Mouse (Mus musculus): ENCODE results near the gene Zfp536. TPM values are rescaled to one million over a fixed set of nuclear protein-coding genes. Genes with fewer than 3 reads are reported as not detected.
A peak's percentile ranks its signal among the peaks of the same experiment; 100 is the strongest.

The Zfp536 gene
- total and polyA plus RNA-seq, 3 experiments = 3.1 to 10.1 (median 7.7) TPM

DNA sequence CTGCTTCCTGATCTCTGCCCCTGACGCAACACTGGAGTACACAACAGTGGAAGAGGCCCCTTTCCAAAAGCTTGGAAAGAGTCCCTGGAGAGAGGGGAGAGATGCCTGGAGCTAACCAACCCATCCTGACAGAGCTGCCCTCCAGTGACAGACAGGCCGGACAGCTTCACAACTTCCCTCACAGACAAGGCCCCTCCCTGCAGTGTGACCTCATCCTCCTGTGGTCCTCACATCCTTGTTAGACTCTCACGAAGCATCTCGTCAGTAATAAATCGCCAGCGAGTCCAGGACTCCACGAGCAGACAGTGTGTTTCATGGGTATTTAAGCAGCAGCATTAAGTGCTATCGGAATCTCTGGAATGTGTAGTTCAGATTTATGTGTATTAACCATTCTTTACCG lies 207.4 kb downstream of the Zfp536 start:
- TF ChIP-seq POLR2A (IDR thresholded peaks at IDR 0.05; ENCODE audit: insufficient read depth, low read depth, low read length) = no peak
- no peak for TF ChIP-seq EP300 (IDR thresholded peaks at IDR 0.05; ENCODE audit: insufficient read depth, low read depth, low read length)
- TF ChIP-seq CTCF (IDR thresholded peaks at IDR 0.05) = no peak
- Histone ChIP-seq H3K4me1 (ENCODE audit: control insufficient read depth, insufficient read depth, low read length) (peaks cover 1% of the 10 kb centered on the region), H3K9ac (ENCODE audit: low read depth, low read length) (no peak overlapping the region), H3K36me3 (ENCODE audit: control insufficient read depth, insufficient read depth, low read length) (no peaks in the 10 kb centered on the region), H3K27me3 (ENCODE audit: control insufficient read depth, insufficient read depth, low read length) (no peaks in the 10 kb centered on the region), H3K4me3 (no peak overlapping the region), H3K27ac (no peak overlapping the region), H3K79me2 (replicated peaks; ENCODE audit: control insufficient read depth, insufficient read depth, low read length) (no peaks in the 10 kb centered on the region)
- intact Hi-C loops (cut with DNase I) = no loop called here
- WGBS = 32% methylated on average over 9 of the region's 9 CpGs
- no peak for DNase-seq

DNA sequence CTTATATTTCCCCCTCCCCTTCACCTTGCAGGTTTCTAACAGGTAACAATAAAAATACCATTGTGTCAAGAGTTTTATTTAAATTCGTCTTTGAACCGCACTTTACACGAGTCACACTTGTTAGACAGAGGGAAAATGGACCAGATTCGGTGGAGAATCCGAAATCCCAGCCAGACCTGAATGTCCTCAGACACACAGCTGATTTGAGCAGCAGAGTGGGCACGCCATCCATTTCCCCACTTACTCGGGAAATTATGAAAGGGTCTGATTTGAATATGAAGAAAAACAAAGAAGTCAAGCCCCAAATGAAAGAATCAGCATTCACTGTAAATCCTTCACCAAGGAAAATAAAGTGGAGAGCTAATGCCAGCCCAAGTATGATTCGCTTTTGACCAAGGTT lies 208.1 kb downstream of the Zfp536 start:
- 92% methylated on average over 8 of the region's 8 CpGs for WGBS
- no peak for TF ChIP-seq CTCF (IDR thresholded peaks at IDR 0.05)
- no peak for TF ChIP-seq POLR2A (IDR thresholded peaks at IDR 0.05; ENCODE audit: insufficient read depth, low read depth, low read length)
- no peak for TF ChIP-seq EP300 (IDR thresholded peaks at IDR 0.05; ENCODE audit: insufficient read depth, low read depth, low read length)
- no peaks in the 10 kb centered on the region for H3K27me3 ChIP-seq (ENCODE audit: control insufficient read depth, insufficient read depth, low read length)
- H3K4me3 ChIP-seq = no peak overlapping the region
- no peak overlapping the region for H3K9ac ChIP-seq (ENCODE audit: low read depth, low read length)
- H3K79me2 ChIP-seq (replicated peaks; ENCODE audit: control insufficient read depth, insufficient read depth, low read length) = no peaks in the 10 kb centered on the region
- DNase-seq = no peak
- no peak overlapping the region for H3K27ac ChIP-seq
- intact Hi-C loops (cut with DNase I) = no loop called here
- H3K36me3 ChIP-seq (ENCODE audit: control insufficient read depth, insufficient read depth, low read length) = no peaks in the 10 kb centered on the region
- H3K4me1 ChIP-seq (ENCODE audit: control insufficient read depth, insufficient read depth, low read length) = peaks cover 1% of the 10 kb centered on the region

DNA sequence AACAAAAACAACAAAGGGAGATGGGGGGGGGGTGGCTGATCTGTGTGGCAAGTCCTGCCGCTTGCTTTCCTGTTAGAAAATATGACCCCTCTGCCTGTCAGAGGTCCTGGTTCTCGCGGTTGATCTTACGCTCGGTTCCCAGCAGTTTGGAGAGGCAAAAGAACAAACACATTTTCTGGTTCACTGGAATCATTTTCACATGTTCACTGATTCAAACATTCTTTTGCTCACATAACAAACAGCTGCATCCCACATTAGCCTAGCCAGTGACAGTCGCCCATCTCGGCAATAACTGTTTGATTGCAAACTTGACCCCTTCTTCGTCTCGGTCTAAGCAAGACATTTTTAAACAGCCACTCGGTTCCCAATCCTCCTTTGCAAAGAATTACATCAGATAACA lies 208.8 kb downstream of the Zfp536 start:
- intact Hi-C loops (cut with DNase I) = no loop called here
- Histone ChIP-seq H3K4me3 (no peak overlapping the region), H3K79me2 (replicated peaks; ENCODE audit: control insufficient read depth, insufficient read depth, low read length) (no peaks in the 10 kb centered on the region), H3K36me3 (ENCODE audit: control insufficient read depth, insufficient read depth, low read length) (no peaks in the 10 kb centered on the region), H3K9ac (ENCODE audit: low read depth, low read length) (no peak overlapping the region), H3K27me3 (ENCODE audit: control insufficient read depth, insufficient read depth, low read length) (no peaks in the 10 kb centered on the region), H3K27ac (no peak overlapping the region), H3K4me1 (ENCODE audit: control insufficient read depth, insufficient read depth, low read length) (peaks cover 1% of the 10 kb centered on the region)
- TF ChIP-seq CTCF (IDR thresholded peaks at IDR 0.05) (no peak), EP300 (IDR thresholded peaks at IDR 0.05; ENCODE audit: insufficient read depth, low read depth, low read length) (no peak), POLR2A (IDR thresholded peaks at IDR 0.05; ENCODE audit: insufficient read depth, low read depth, low read length) (no peak)
- 80% methylated on average over 10 of the region's 10 CpGs for WGBS
- DNase-seq = no peak

DNA sequence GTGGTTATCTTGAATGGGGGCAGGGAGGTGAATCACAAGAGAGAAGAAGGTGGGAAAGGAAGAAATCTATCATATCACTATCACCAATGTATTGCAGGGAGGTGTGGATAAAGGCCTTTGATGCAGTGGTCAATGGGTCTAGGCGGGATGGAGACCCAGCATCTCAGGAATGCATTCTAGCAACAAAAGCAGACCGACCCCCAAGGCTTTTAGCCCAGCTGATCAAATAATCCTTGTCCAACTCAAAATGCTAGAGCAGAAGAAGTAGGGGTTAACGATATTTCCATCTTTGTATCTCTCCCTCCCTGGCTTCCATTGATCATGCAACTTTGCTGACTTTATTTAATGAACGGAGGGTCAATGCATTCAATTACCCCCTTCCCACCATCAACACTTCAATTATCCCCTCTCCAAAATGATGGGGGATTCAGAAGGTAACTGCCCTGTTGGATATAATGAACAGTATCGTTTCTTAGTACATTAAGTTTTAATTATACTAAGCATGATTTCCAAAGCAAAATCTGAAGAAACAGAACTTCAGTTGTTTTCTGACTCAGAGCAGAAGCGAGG lies 209.5 kb downstream of the Zfp536 start:
- H3K9ac ChIP-seq (ENCODE audit: low read depth, low read length) = no peak overlapping the region
- no peak overlapping the region for H3K4me3 ChIP-seq
- no peak overlapping the region; the same call in 1 of the 2 replicates for H3K27ac ChIP-seq
- WGBS = 83% methylated on average over 6 of the region's 6 CpGs
- H3K4me1 ChIP-seq (ENCODE audit: control insufficient read depth, insufficient read depth, low read length) = peaks cover 1% of the 10 kb centered on the region
- H3K36me3 ChIP-seq (ENCODE audit: control insufficient read depth, insufficient read depth, low read length) = no peaks in the 10 kb centered on the region
- no peaks in the 10 kb centered on the region for H3K27me3 ChIP-seq (ENCODE audit: control insufficient read depth, insufficient read depth, low read length)
- intact Hi-C loops (cut with DNase I) = no loop called here
- TF ChIP-seq CTCF (IDR thresholded peaks at IDR 0.05) = no peak
- TF ChIP-seq POLR2A (IDR thresholded peaks at IDR 0.05; ENCODE audit: insufficient read depth, low read depth, low read length) = no peak
- TF ChIP-seq EP300 (IDR thresholded peaks at IDR 0.05; ENCODE audit: insufficient read depth, low read depth, low read length) = no peak
- no peaks in the 10 kb centered on the region for H3K79me2 ChIP-seq (replicated peaks; ENCODE audit: control insufficient read depth, insufficient read depth, low read length)
- DNase-seq = no peak

DNA sequence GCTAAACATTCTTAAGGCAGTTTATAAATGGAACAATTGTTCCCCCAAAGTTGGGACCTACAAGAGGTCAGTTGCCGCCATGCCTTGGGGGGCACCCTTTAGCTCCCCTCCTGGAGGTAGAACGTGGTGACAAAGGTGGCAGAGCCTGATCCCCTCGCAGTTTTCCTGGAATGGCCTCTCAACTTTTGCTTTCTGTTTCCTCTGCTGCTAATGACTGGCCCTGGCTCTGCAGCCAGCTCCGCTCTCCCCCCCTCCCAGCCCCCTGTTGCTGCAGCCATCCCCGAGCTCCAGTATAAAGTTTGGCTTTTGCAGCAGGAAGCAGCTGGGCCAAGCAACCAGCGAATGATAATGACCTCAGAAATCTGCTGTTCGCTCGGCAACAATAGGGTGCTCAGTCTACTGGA lies 210.3 kb downstream of the Zfp536 start:
- H3K9ac ChIP-seq (ENCODE audit: low read depth, low read length) = peak overlapping the region; percentile 70
- intact Hi-C loops (cut with DNase I) = no loop called here
- peak overlapping the region; percentile 75 for H3K27ac ChIP-seq
- no peaks in the 10 kb centered on the region for H3K27me3 ChIP-seq (ENCODE audit: control insufficient read depth, insufficient read depth, low read length)
- 15% methylated on average over 8 of the region's 8 CpGs for WGBS
- H3K4me3 ChIP-seq = peak overlapping the region; percentile 44
- no peaks in the 10 kb centered on the region for H3K79me2 ChIP-seq (replicated peaks; ENCODE audit: control insufficient read depth, insufficient read depth, low read length)
- H3K4me1 ChIP-seq (ENCODE audit: control insufficient read depth, insufficient read depth, low read length) = peaks cover 1% of the 10 kb centered on the region
- TF ChIP-seq POLR2A (IDR thresholded peaks at IDR 0.05; ENCODE audit: insufficient read depth, low read depth, low read length) = peak; percentile 46; the same call in 1 of the 2 replicates
- TF ChIP-seq EP300 (IDR thresholded peaks at IDR 0.05; ENCODE audit: insufficient read depth, low read depth, low read length) = no peak
- 0 out of 2 replicates have a peak, but pooled peaks have one; percentile 7 for TF ChIP-seq CTCF (IDR thresholded peaks at IDR 0.05)
- peak; percentile 43 to 67 for DNase-seq
- H3K36me3 ChIP-seq (ENCODE audit: control insufficient read depth, insufficient read depth, low read length) = no peaks in the 10 kb centered on the region

DNA sequence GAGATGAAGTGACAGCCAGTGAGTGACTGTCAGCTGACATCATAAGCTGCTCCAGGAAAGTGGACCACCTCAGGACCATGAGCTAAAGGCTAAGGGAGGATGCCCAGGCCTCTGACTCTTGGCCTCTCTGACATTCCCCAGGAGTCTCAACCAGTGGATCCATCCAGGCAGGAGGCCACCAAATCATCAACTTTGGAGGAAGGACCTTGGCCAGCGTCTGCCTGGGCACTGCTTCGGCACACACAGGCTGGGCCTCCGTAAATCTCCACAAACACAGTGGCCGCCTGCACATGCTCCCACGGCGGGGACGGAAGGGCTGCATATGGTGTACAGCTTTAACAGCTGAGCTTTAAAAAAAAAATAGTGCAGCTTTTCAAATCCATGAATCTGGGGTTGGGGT lies 210.9 kb downstream of the Zfp536 start:
- Histone ChIP-seq H3K4me3 (no peak overlapping the region; the same call in 1 of the 2 replicates), H3K79me2 (replicated peaks; ENCODE audit: control insufficient read depth, insufficient read depth, low read length) (no peaks in the 10 kb centered on the region), H3K9ac (ENCODE audit: low read depth, low read length) (no peak overlapping the region), H3K27ac (peak overlapping the region; percentile 75), H3K27me3 (ENCODE audit: control insufficient read depth, insufficient read depth, low read length) (no peaks in the 10 kb centered on the region), H3K36me3 (ENCODE audit: control insufficient read depth, insufficient read depth, low read length) (no peaks in the 10 kb centered on the region), H3K4me1 (ENCODE audit: control insufficient read depth, insufficient read depth, low read length) (peaks cover 1% of the 10 kb centered on the region)
- DNase-seq = no peak
- WGBS = 65% methylated on average over 7 of the region's 7 CpGs
- intact Hi-C loops (cut with DNase I) = no loop called here
- no peak for TF ChIP-seq CTCF (IDR thresholded peaks at IDR 0.05)

All from heart, adult 2 months (tissue).